Mouse (Mus musculus) neural tube, embryonic 14.5 days (tissue): ENCODE data around the gene Itga11. TPM values are rescaled to one million over a fixed set of nuclear protein-coding genes. Genes with fewer than 3 reads are reported as not detected.
"Not testable (repeated sequence)": the region's sequence is repeated elsewhere in the genome, so short reads cannot be mapped to it uniquely, and the experiment has no call there.

ENCODE experiments used
- ATAC-seq: fragments of 200-750 bp; cut with Nextera tagmentation; 2 replicates; pipeline ENCODE4 v1.8.0; 2017; ENCODE audit warnings: low read depth, mild to moderate bottlenecking, moderate TSS enrichment, moderate library complexity
- H3K27ac ChIP-seq: fragments of 300-500 bp; sonication (generic); 2 replicates; pipeline ENCODE4 v1.5.1; 2014; ENCODE audit warnings: low read depth, mild to moderate bottlenecking, control low read depth, low read length, moderate library complexity, mixed read lengths
- H3K27me3 ChIP-seq: fragments of 300-500 bp; sonication (generic); 2 replicates; pipeline ENCODE4 v1.6.1; 2014; ENCODE audit warnings: low read length; ENCODE audit not compliant: control insufficient read depth, insufficient read depth
- H3K36me3 ChIP-seq: fragments of 300-500 bp; sonication (generic); 2 replicates; pipeline ENCODE4 v1.6.1; 2014; ENCODE audit warnings: low read length, mixed read lengths; ENCODE audit not compliant: control insufficient read depth, insufficient read depth
- H3K4me1 ChIP-seq: fragments of 300-500 bp; sonication (generic); 2 replicates; pipeline ENCODE4 v1.6.1; 2014; ENCODE audit warnings: low read length; ENCODE audit not compliant: control insufficient read depth, insufficient read depth
- H3K4me2 ChIP-seq: fragments of 300-500 bp; sonication (generic); 2 replicates; pipeline ENCODE4 v1.6.1; 2014; ENCODE audit warnings: mild to moderate bottlenecking, low read depth, low read length, control low read depth
- H3K4me3 ChIP-seq: fragments of 300-500 bp; sonication (generic); 2 replicates; pipeline ENCODE4 v1.5.1; 2014; ENCODE audit warnings: low read depth, low read length, control low read depth, mixed read lengths
- H3K9ac ChIP-seq: fragments of 300-500 bp; sonication (generic); replicated peaks from 2 replicates; pipeline ENCODE4 v1.6.1; 2014; ENCODE audit warnings: low read depth, mild to moderate bottlenecking, control low read depth, low read length, mixed read lengths
- H3K9me3 ChIP-seq: fragments of 300-500 bp; sonication (generic); 2 replicates; pipeline ENCODE4 v1.6.1; 2016; ENCODE audit warnings: low read length; ENCODE audit not compliant: control insufficient read depth
- WGBS: fragments of 180-500 bp; shearing (Covaris S2); extraction: QIAGEN DNeasy Blood & Tissue Kit; methylation state at CpG from one replicate; pipeline ENCODE4 v1.1.7; 2014; 5-methylcytosine and 5-hydroxymethylcytosine counted together
- polyA plus RNA-seq: library from polyadenylated mRNA; unstranded; fragments of >200 nt; fragmentation: Nextera tagmentation; extraction: Ambion mirVana; gene quantifications from 2 replicates; pipeline ENCODE4 v1.2.1, GENCODE M21; 2014

Itga11 gene
- polyA plus RNA-seq, 1 experiment from 2014 or later, result 0.33 TPM

DNA sequence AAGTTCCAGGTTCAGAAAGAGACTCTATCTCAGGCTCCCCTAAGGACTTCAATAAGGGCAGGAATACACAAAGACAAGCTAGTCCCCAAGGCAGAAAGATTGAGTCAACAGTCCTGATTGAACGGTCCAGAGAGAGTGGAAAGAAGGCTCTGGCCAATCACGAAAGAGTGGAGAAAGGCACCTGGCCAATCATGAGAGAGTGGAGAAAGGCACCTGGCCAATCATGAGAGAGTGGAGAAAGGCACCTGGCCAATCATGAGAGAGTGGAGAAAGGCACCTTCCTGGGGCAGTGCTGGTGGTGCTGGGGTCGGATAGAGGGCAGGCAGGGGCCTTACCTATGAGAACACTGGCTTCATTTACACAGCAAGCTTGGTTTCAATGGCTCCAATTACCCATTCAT, 28.2 kb upstream of the Itga11 start:
- H3K9me3 ChIP-seq, result no peaks in the 10 kb centered on the region
- H3K9ac ChIP-seq, result no peak overlapping the region
- no peak overlapping the region for H3K4me3 ChIP-seq
- no peak for ATAC-seq
- H3K27ac ChIP-seq, result no peak overlapping the region
- no peaks in the 10 kb centered on the region for H3K27me3 ChIP-seq
- 87% methylated on average over 3 of the region's 3 CpGs for WGBS
- H3K4me1 ChIP-seq, result no peaks in the 10 kb centered on the region
- H3K36me3 ChIP-seq, result no peaks in the 10 kb centered on the region
- no peak overlapping the region for H3K4me2 ChIP-seq

GRCm38 (mm10) chr9:62650764-62651163, 26.9 kb upstream of the Itga11 start:
- 87% methylated on average over 6 of the region's 6 CpGs for WGBS
- ATAC-seq, result no peak
- no peaks in the 10 kb centered on the region for H3K4me1 ChIP-seq

GRCm38 (mm10) chr9:62654336-62654735, 23.3 kb upstream of the Itga11 start:
- H3K9me3 ChIP-seq, result no peaks in the 10 kb centered on the region
- no peak overlapping the region for H3K4me3 ChIP-seq
- H3K9ac ChIP-seq, result no peak overlapping the region
- 56% methylated on average over 6 of the region's 6 CpGs for WGBS
- no peaks in the 10 kb centered on the region for H3K27me3 ChIP-seq
- no peaks in the 10 kb centered on the region for H3K36me3 ChIP-seq
- H3K27ac ChIP-seq, result no peak overlapping the region
- no peak for ATAC-seq
- no peak overlapping the region for H3K4me2 ChIP-seq
- H3K4me1 ChIP-seq, result no peaks in the 10 kb centered on the region

More at GRCm38 (mm10) chr9:62650764-62651163, 26.9 kb upstream of the Itga11 start:
- no peak overlapping the region for H3K4me2 ChIP-seq
- no peak overlapping the region for H3K9ac ChIP-seq
- no peaks in the 10 kb centered on the region for H3K36me3 ChIP-seq
- no peak overlapping the region for H3K4me3 ChIP-seq
- no peak overlapping the region for H3K27ac ChIP-seq
- H3K27me3 ChIP-seq, result no peaks in the 10 kb centered on the region
- no peaks in the 10 kb centered on the region for H3K9me3 ChIP-seq

GRCm38 (mm10) chr9:62658016-62658415, 19.6 kb upstream of the Itga11 start:
- no peaks in the 10 kb centered on the region for H3K36me3 ChIP-seq
- H3K9ac ChIP-seq, result no peak overlapping the region
- no peak overlapping the region for H3K4me3 ChIP-seq
- no peak overlapping the region for H3K4me2 ChIP-seq
- 73% methylated on average over 3 of the region's 3 CpGs for WGBS
- no peaks in the 10 kb centered on the region for H3K27me3 ChIP-seq
- no peak for ATAC-seq
- no peak overlapping the region for H3K27ac ChIP-seq
- no peaks in the 10 kb centered on the region for H3K9me3 ChIP-seq
- H3K4me1 ChIP-seq, result no peaks in the 10 kb centered on the region

- H3K36me3 ChIP-seq, result no peaks in the 10 kb centered on the region
- H3K4me3 ChIP-seq, result no peak overlapping the region
- no peak for ATAC-seq
- WGBS, result 81% methylated on average over 4 of the region's 4 CpGs
- no peaks in the 10 kb centered on the region for H3K4me1 ChIP-seq
- H3K4me2 ChIP-seq, result no peak overlapping the region
- no peaks in the 10 kb centered on the region for H3K27me3 ChIP-seq
- H3K9ac ChIP-seq, result no peak overlapping the region
- no peak overlapping the region for H3K27ac ChIP-seq
- H3K9me3 ChIP-seq, result no peaks in the 10 kb centered on the region
These were observed 18.6 kb upstream of the Itga11 start for GRCm38 (mm10) chr9:62659026-62659425.

GRCm38 (mm10) chr9:62660971-62661370, 16.7 kb upstream of the Itga11 start:
- WGBS, result 92% methylated on average over 9 of the region's 9 CpGs
- H3K27me3 ChIP-seq, result not testable (repeated sequence)

DNA sequence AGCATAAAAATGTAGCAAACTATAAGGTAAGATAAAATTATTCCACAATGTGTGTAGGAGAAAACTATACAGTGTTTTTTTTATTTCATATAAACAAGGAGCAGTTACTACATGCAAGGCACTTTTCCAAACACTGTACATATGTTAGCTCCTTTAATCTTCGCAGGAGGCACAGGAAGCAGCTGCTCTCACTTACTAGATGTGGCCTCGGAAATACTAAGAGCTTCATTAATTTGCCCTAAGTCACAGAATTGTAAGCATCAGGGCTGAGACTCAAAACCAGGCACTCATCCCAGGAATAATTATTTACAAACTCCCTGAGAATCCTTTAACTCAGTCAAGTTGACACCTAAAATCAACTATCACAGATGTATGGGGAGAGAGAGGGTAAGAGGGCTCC, 14.2 kb upstream of the Itga11 start:
- no peak overlapping the region for H3K4me3 ChIP-seq
- no peaks in the 10 kb centered on the region for H3K36me3 ChIP-seq
- H3K9me3 ChIP-seq, result no peaks in the 10 kb centered on the region
- H3K9ac ChIP-seq, result no peak overlapping the region
- H3K4me2 ChIP-seq, result no peak overlapping the region
- 59% methylated on average over 2 of the region's 2 CpGs for WGBS
- H3K27ac ChIP-seq, result no peak overlapping the region
- H3K4me1 ChIP-seq, result no peaks in the 10 kb centered on the region
- H3K27me3 ChIP-seq, result no peaks in the 10 kb centered on the region
- ATAC-seq, result no peak

More at GRCm38 (mm10) chr9:62660971-62661370, 16.7 kb upstream of the Itga11 start:
- not testable (repeated sequence) for H3K4me3 ChIP-seq, H3K4me1 ChIP-seq, H3K27ac ChIP-seq, ATAC-seq, H3K36me3 ChIP-seq, H3K9me3 ChIP-seq, H3K4me2 ChIP-seq, H3K9ac ChIP-seq

DNA sequence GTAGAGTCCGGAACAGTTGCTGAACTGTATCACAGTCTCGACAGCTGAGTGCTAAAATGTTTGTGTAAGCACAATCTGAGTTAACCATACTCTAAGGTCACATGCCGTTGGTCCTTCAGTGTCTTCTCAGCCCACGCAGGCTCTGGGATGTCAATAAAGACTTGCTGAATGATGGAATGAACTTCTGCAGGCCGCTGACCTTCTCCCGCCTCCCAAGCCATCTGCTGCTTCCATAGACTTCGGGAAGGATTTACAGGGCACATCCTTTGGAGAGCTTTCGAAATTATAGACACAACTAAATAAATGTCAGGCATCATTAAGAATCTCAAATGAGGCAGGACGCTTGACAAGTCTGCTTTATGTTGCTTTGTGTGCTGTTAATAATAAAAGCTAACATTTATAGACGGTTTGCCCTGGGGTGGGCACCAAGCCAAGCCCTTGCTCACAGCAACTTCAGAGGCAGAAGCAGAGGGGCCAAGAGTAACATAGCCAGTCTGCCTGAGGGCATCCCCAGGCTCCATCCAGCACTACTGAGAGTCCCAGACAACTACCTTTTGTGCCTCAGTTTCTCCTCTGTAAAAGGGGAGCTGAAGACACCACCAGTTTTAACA, 13.4 kb upstream of the Itga11 start:
- no peak overlapping the region for H3K27ac ChIP-seq
- H3K27me3 ChIP-seq, result no peaks in the 10 kb centered on the region
- WGBS, result 24% methylated on average over 10 of the region's 10 CpGs
- no peaks in the 10 kb centered on the region for H3K9me3 ChIP-seq
- no peak for ATAC-seq
- no peak overlapping the region for H3K4me3 ChIP-seq
- no peak overlapping the region for H3K4me2 ChIP-seq
- no peaks in the 10 kb centered on the region for H3K36me3 ChIP-seq
- H3K9ac ChIP-seq, result no peak overlapping the region
- no peaks in the 10 kb centered on the region for H3K4me1 ChIP-seq

DNA sequence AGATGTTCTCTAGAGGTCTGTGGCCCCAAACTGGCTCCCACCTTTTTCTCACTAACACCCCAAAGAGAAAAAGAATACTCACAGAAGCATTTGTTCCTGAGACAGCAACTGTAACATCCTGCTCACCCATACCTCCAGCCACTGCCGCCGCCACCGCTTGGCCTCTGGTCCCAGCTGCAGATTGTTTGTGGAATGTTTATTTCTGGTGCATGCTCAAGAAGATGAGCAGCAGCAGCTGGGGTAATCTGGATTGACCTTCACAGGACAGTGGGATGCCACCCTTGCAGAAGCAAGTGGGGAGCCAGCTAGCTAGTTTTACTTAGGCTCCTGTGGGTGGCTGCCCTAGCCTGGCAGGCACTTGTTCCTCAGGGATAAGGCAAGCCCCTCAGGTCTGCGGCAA, 11.7 kb upstream of the Itga11 start:
- H3K9me3 ChIP-seq, result no peaks in the 10 kb centered on the region
- H3K36me3 ChIP-seq, result no peaks in the 10 kb centered on the region
- H3K4me2 ChIP-seq, result no peak overlapping the region
- no peak overlapping the region for H3K27ac ChIP-seq
- no peak for ATAC-seq
- H3K4me1 ChIP-seq, result no peaks in the 10 kb centered on the region
- no peak overlapping the region for H3K9ac ChIP-seq
- WGBS, result 90% methylated on average over 4 of the region's 4 CpGs
- H3K27me3 ChIP-seq, result no peaks in the 10 kb centered on the region
- no peak overlapping the region for H3K4me3 ChIP-seq
